21 mouse cellular contexts compared by ENCODE assay signal in genomic region chr5:51935391-51936354, GRCm38 (mm10).
DNase-seq lines count a peak whose midpoint lies in the region; ATAC-seq lines count a peak whose summit lies in the region.
"Had no signal": no experiment of that assay in that cellular context is flagged by ENCODE, and none has a peak within 500 bp of the region (broad histone marks: within the 10 kb centered on the region; RNA-seq: fewer than 3 reads in every experiment).

No protein-coding gene starts in this region.

- peak; percentile 22; the same call in 1 of the 2 replicates for ATAC-seq in hindbrain, embryonic 12.5 days (ENCODE audit: low FRiP score)
- ATAC-seq in neural tube, embryonic 12.5 days (ENCODE audit: low FRiP score, low read depth), result peak; percentile 44; the same call in 1 of the 2 replicates
- ATAC-seq: forebrain, postnatal 0 days; midbrain, embryonic 15.5 days had no signal

- no peaks in the 10 kb centered on the region for H3K9me3 ChIP-seq in hindbrain, embryonic 12.5 days (replicated peaks)
- H3K9me3 ChIP-seq in hindbrain, embryonic 10.5 days, result no peaks in the 10 kb centered on the region
- no peaks in the 10 kb centered on the region for H3K9me3 ChIP-seq in neural tube, embryonic 12.5 days
- no peaks in the 10 kb centered on the region for H3K9me3 ChIP-seq in embryonic facial prominence, embryonic 10.5 days
- H3K9me3 ChIP-seq: embryonic facial prominence, embryonic 12.5 days; midbrain, embryonic 15.5 days had no signal

- DNase-seq in embryo, embryonic 10 days (ENCODE audit: low spot score), result peak; percentile 6
- DNase-seq in embryo, embryonic 11 days, result no peak
- DNase-seq in hindbrain, embryonic 10.5 days (ENCODE audit: low spot score), result no peak
- no peak for DNase-seq in neural tube, embryonic 10.5 days (ENCODE audit: extremely low spot score, low spot score)
- no peak for DNase-seq in kidney, adult 18-20 months
- no peak for DNase-seq in embryonic facial prominence, embryonic 10.5 days (ENCODE audit: low spot score)
- DNase-seq: adrenal gland, postnatal 14 days; cerebellum, adult 9-10 months; forebrain, postnatal 0 days; gastrocnemius, postnatal 25 days; kidney, adult 11 months; layer of hippocampus, adult 9-11 months; lung, postnatal 10 days; right cerebral cortex, postnatal 25 days; spleen, adult 18-20 months had no signal

- H3K9ac ChIP-seq in hindbrain, embryonic 12.5 days, result no peak overlapping the region
- no peak overlapping the region for H3K9ac ChIP-seq in neural tube, embryonic 12.5 days
- H3K9ac ChIP-seq: embryonic facial prominence, embryonic 12.5 days; forebrain, postnatal 0 days; midbrain, embryonic 15.5 days had no signal

- WGBS in hindbrain, embryonic 12.5 days, result 54% methylated on average over 17 of the region's 17 CpGs
- WGBS in hindbrain, embryonic 10.5 days, result 70% methylated on average over 17 of the region's 17 CpGs
- 60% methylated on average over 17 of the region's 17 CpGs for WGBS in neural tube, embryonic 12.5 days
- WGBS in embryonic facial prominence, embryonic 10.5 days, result 80% methylated on average over 17 of the region's 17 CpGs

- no peaks in the 10 kb centered on the region for H3K36me3 ChIP-seq in hindbrain, embryonic 12.5 days
- H3K36me3 ChIP-seq in hindbrain, embryonic 10.5 days, result no peaks in the 10 kb centered on the region
- no peaks in the 10 kb centered on the region for H3K36me3 ChIP-seq in neural tube, embryonic 12.5 days
- H3K36me3 ChIP-seq in embryonic facial prominence, embryonic 10.5 days (replicated peaks), result no peaks in the 10 kb centered on the region
- H3K36me3 ChIP-seq: embryonic facial prominence, embryonic 12.5 days; midbrain, embryonic 15.5 days had no signal

- no peak overlapping the region for H3K4me3 ChIP-seq in hindbrain, embryonic 12.5 days
- no peak overlapping the region for H3K4me3 ChIP-seq in hindbrain, embryonic 10.5 days
- no peak overlapping the region for H3K4me3 ChIP-seq in neural tube, embryonic 12.5 days
- H3K4me3 ChIP-seq in embryonic facial prominence, embryonic 10.5 days, result no peak overlapping the region
- H3K4me3 ChIP-seq: embryonic facial prominence, embryonic 12.5 days; left cerebral cortex, adult 2 months; midbrain, embryonic 15.5 days had no signal

- no peaks in the 10 kb centered on the region for H3K4me1 ChIP-seq in hindbrain, embryonic 12.5 days
- H3K4me1 ChIP-seq in hindbrain, embryonic 10.5 days (replicated peaks), result peaks cover 7% of the 10 kb centered on the region; the same call in 1 of the 2 replicates
- H3K4me1 ChIP-seq in neural tube, embryonic 12.5 days, result no peaks in the 10 kb centered on the region
- no peaks in the 10 kb centered on the region for H3K4me1 ChIP-seq in embryonic facial prominence, embryonic 10.5 days
- H3K4me1 ChIP-seq: embryonic facial prominence, embryonic 12.5 days; midbrain, embryonic 15.5 days had no signal

- no peaks in the 10 kb centered on the region for H3K27me3 ChIP-seq in hindbrain, embryonic 12.5 days
- H3K27me3 ChIP-seq in hindbrain, embryonic 10.5 days (ENCODE audit: insufficient read depth, poor library complexity, severe bottlenecking), result no peaks in the 10 kb centered on the region
- no peaks in the 10 kb centered on the region for H3K27me3 ChIP-seq in neural tube, embryonic 12.5 days (replicated peaks)
- no peaks in the 10 kb centered on the region for H3K27me3 ChIP-seq in embryonic facial prominence, embryonic 10.5 days (replicated peaks; ENCODE audit: low read depth, poor library complexity, severe bottlenecking)
- H3K27me3 ChIP-seq: embryonic facial prominence, embryonic 12.5 days; midbrain, embryonic 15.5 days had no signal

- H3K27ac ChIP-seq in hindbrain, embryonic 12.5 days, result no peak overlapping the region
- no peak overlapping the region for H3K27ac ChIP-seq in hindbrain, embryonic 10.5 days
- H3K27ac ChIP-seq in neural tube, embryonic 12.5 days, result no peak overlapping the region
- H3K27ac ChIP-seq in embryonic facial prominence, embryonic 10.5 days (replicated peaks), result no peak overlapping the region
- H3K27ac ChIP-seq: embryonic facial prominence, embryonic 12.5 days; kidney, postnatal 0 days; left cerebral cortex, adult 2 months; midbrain, embryonic 15.5 days had no signal

- H3K4me2 ChIP-seq in hindbrain, embryonic 12.5 days (replicated peaks), result no peak overlapping the region
- H3K4me2 ChIP-seq in neural tube, embryonic 12.5 days (replicated peaks), result no peak overlapping the region
- H3K4me2 ChIP-seq: embryonic facial prominence, embryonic 12.5 days; midbrain, embryonic 15.5 days had no signal
